Mouse (Mus musculus): ENCODE data around the gene Lrrc55. TPM values are rescaled to one million over a fixed set of nuclear protein-coding genes. Genes with fewer than 3 reads are reported as not detected.

Lrrc55 gene
- total and polyA plus RNA-seq, 3 experiments: not detected

GRCm38 (mm10) chr2:85136089-85136488, 60.9 kb downstream of the Lrrc55 start, which contains the start of gene Aplnr (continued):
- TF ChIP-seq ETS1 (IDR thresholded peaks at IDR 0.05; ENCODE audit: low read depth, low read length): no peak
- TF ChIP-seq MXI1 (IDR thresholded peaks at IDR 0.05; ENCODE audit: low read depth, low read length): no peak
- TF ChIP-seq TAL1 (IDR thresholded peaks at IDR 0.05; ENCODE audit: low read length): no peak
- TF ChIP-seq GABPA (IDR thresholded peaks at IDR 0.05; ENCODE audit: low read depth, low read length): no peak

- H3K27me3 ChIP-seq (ENCODE audit: control insufficient read depth in 1 of 2, insufficient read depth in 2 of 2, low read length in 2 of 2): no peaks in the 10 kb centered on the region; a peak in 1 of 4 replicates
- no peaks in the 10 kb centered on the region for H3K79me2 ChIP-seq (ENCODE audit: control insufficient read depth, insufficient read depth, low read length, poor library complexity)
- H3K4me3 ChIP-seq (ENCODE audit: control insufficient read depth in 1 of 2, insufficient read depth in 1 of 2, low read depth in 2 of 2, low read length in 2 of 2): no peak overlapping the region
- no peak for DNase-seq (ENCODE audit: low read depth, low spot score)
- H3K27ac ChIP-seq (ENCODE audit: control insufficient read depth, low read depth, low read length): no peak overlapping the region
- H3K36me3 ChIP-seq (ENCODE audit: control insufficient read depth in 1 of 2, insufficient read depth in 2 of 2, low read length in 2 of 2): no peaks in the 10 kb centered on the region; a peak in 1 of 4 replicates
- no peak overlapping the region for H3K9ac ChIP-seq (ENCODE audit: control insufficient read depth, low read depth, low read length, poor library complexity, severe bottlenecking)
- H3K9me3 ChIP-seq (replicated peaks; ENCODE audit: insufficient read depth, low read length): no peaks in the 10 kb centered on the region
- no peaks in the 10 kb centered on the region; a peak in 1 of 4 replicates for H3K4me1 ChIP-seq (ENCODE audit: control insufficient read depth in 1 of 2, insufficient read depth in 2 of 2, low read length in 2 of 2)
- TF ChIP-seq BHLHE40 (IDR thresholded peaks at IDR 0.05; ENCODE audit: borderline replicate concordance, low read depth, low read length) (no peak), POLR2AphosphoS5 (IDR thresholded peaks at IDR 0.05; ENCODE audit: borderline replicate concordance, low read depth, low read length) (no peak), TBP (IDR thresholded peaks at IDR 0.05; ENCODE audit: low read depth, low read length) (no peak), MYB (IDR thresholded peaks at IDR 0.05; ENCODE audit: low read depth, low read length) (no peak), MEF2A (IDR thresholded peaks at IDR 0.05; ENCODE audit: extremely low read depth, insufficient replicate concordance, low read depth, low read length, poor library complexity, severe bottlenecking) (no peak), UBTF (IDR thresholded peaks at IDR 0.05; ENCODE audit: borderline replicate concordance, insufficient read depth, low read depth, low read length) (no peak), MYC (IDR thresholded peaks at IDR 0.05; ENCODE audit: low read depth, low read length) (no peak), TAL1 (IDR thresholded peaks at IDR 0.05; ENCODE audit: low read length) (no peak), HCFC1 (IDR thresholded peaks at IDR 0.05; ENCODE audit: low read depth, low read length) (no peak), POLR2A (IDR thresholded peaks at IDR 0.05; ENCODE audit: control insufficient read depth in 1 of 2, insufficient read depth in 1 of 2, low read depth in 1 of 2, low read length in 2 of 2, poor library complexity in 1 of 2) (no peak), CHD2 (IDR thresholded peaks at IDR 0.05; ENCODE audit: low read length) (no peak)
These were observed 61.9 kb downstream of the Lrrc55 start for GRCm38 (mm10) chr2:85135099-85135498.

GRCm38 (mm10) chr2:85132204-85132603, 64.8 kb downstream of the Lrrc55 start:
- Histone ChIP-seq H3K27me3 (ENCODE audit: control insufficient read depth in 1 of 2, insufficient read depth in 2 of 2, low read length in 2 of 2) (no peaks in the 10 kb centered on the region; a peak in 3 of 4 replicates), H3K36me3 (ENCODE audit: control insufficient read depth in 1 of 2, insufficient read depth in 2 of 2, low read length in 2 of 2) (no peaks in the 10 kb centered on the region; a peak in 1 of 4 replicates), H3K79me2 (ENCODE audit: control insufficient read depth, insufficient read depth, low read length, poor library complexity) (no peaks in the 10 kb centered on the region), H3K4me3 (ENCODE audit: control insufficient read depth in 1 of 2, insufficient read depth in 1 of 2, low read depth in 2 of 2, low read length in 2 of 2) (no peak overlapping the region), H3K27ac (ENCODE audit: control insufficient read depth, low read depth, low read length) (no peak overlapping the region), H3K9ac (ENCODE audit: control insufficient read depth, low read depth, low read length, poor library complexity, severe bottlenecking) (no peak overlapping the region), H3K9me3 (replicated peaks; ENCODE audit: insufficient read depth, low read length) (no peaks in the 10 kb centered on the region), H3K4me1 (ENCODE audit: control insufficient read depth in 1 of 2, insufficient read depth in 2 of 2, low read length in 2 of 2) (no peaks in the 10 kb centered on the region; a peak in 1 of 4 replicates)
- DNase-seq (ENCODE audit: low read depth, low spot score): peak; percentile 20
- no peak for TF ChIP-seq ELF1 (IDR thresholded peaks at IDR 0.05; ENCODE audit: low read depth, low read length)
- TF ChIP-seq CHD2 (IDR thresholded peaks at IDR 0.05; ENCODE audit: low read length): no peak
- TF ChIP-seq GABPA (IDR thresholded peaks at IDR 0.05; ENCODE audit: low read depth, low read length): no peak
- TF ChIP-seq EP300 (IDR thresholded peaks at IDR 0.05; ENCODE audit: low read depth in 1 of 2, low read length in 2 of 2): no peak
- no peak for TF ChIP-seq MYC (IDR thresholded peaks at IDR 0.05; ENCODE audit: low read depth, low read length)
- no peak for TF ChIP-seq MEF2A (IDR thresholded peaks at IDR 0.05; ENCODE audit: extremely low read depth, insufficient replicate concordance, low read depth, low read length, poor library complexity, severe bottlenecking)
- TF ChIP-seq TCF12 (IDR thresholded peaks at IDR 0.05; ENCODE audit: low read depth, low read length): no peak
- TF ChIP-seq MXI1 (IDR thresholded peaks at IDR 0.05; ENCODE audit: low read depth, low read length): no peak
